Mouse (Mus musculus): Measurements from ENCODE around the gene Fhl5. TPM values are rescaled to one million over a fixed set of nuclear protein-coding genes. Genes with fewer than 3 reads are reported as not detected.
"Not testable (repeated sequence)": the region's sequence is repeated elsewhere in the genome, so short reads cannot be mapped to it uniquely, and the experiment has no call there.

The Fhl5 gene
- not detected in 2 replicates for polyA plus RNA-seq (2016; fragmentation: Nextera tagmentation; extraction: Ambion mirVana)

DNA sequence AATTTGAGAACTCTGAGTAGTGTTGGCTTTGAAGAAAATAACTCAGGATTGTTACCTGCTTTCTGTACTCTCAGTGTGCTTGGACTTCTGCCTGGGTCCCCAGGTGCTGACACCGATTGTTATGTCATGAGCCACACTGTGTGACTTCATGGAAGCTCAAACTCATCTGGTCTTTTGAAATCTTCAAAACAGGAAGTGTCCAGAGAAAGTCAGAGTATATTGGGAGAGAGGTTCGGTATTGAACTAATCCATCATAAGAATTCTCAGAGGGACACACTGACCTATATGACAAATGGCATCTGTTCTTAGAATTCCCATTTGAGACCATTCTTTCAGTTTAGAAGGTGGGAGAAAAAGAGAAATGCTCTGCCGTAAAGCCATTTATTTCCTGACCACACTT is at the start of gene Fhl5:
Gene Fhl5, minus strand, starts transcription at position 101 of the 400 bp plus-strand sequence.
- Histone ChIP-seq H3K4me1 (no peaks in the 10 kb centered on the region), H3K27ac (no peak within 1 kb of the TSS), H3K27me3 (replicated peaks) (no peaks in the 10 kb centered on the region), H3K9me3 (no peaks in the 10 kb centered on the region), H3K36me3 (no peaks in the 10 kb centered on the region), H3K4me3 (no peak within 1 kb of the TSS), H3K4me2 (replicated peaks) (no peak within 1 kb of the TSS), H3K9ac (no peak within 1 kb of the TSS)
- WGBS = 91% methylated on average over 3 of the region's 3 CpGs
- ATAC-seq (ENCODE audit: low FRiP score, low read depth) = no peak

DNA sequence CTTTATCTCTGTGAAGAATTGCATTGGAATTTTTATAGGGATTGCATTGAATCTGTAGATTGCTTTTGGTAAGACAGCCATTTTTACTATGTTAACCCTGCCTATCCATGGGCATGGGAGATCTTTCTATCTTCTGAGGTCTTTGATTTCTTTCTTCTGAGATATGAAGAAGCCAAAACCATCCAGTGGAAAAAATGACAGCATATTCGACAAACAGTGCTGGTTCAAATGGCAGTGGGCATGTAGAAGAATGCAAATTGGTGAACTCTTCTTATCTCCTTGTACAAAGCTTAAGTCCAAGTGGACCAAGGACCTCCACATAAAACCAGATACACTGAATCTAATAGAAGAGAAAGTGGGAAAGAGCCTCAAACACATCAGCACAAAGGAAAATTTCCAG is 42.3 kb upstream of the Fhl5 start:
- 91% methylated on average over 1 of the region's 1 CpGs for WGBS
- not testable (repeated sequence) for H3K36me3 ChIP-seq; H3K27me3 ChIP-seq (replicated peaks); H3K27ac ChIP-seq; ATAC-seq (ENCODE audit: low FRiP score, low read depth); H3K9me3 ChIP-seq; H3K4me2 ChIP-seq (replicated peaks); H3K9ac ChIP-seq; H3K4me1 ChIP-seq; H3K4me3 ChIP-seq

DNA sequence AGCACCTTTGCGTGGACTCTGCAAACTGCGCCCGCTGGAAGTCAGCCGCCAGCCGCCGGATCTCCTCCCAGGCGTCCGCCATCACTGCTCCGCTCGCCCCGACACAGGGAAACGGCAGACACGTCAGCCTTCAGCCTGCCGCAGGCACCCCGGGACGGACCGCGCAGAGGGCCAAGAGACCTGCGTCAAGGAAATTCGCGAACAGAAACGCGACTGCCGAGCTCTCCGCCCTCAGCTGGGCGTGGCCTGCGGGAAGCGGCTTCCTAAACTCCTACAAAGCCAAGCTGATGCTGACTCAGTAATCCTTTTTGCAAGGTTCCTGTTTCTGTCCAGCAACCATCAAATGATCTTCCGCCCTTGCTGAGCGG is 39.0 kb upstream of the Fhl5 start, which contains the start of gene Ufl1:
Gene Ufl1, minus strand, starts transcription at position 151 of the 368 bp plus-strand sequence.
- WGBS = under 1% methylated on average over 30 of the region's 30 CpGs
- ATAC-seq (ENCODE audit: low FRiP score, low read depth) = peak; percentile 98
- H3K4me3 ChIP-seq = peak within 1 kb of the TSS; percentile 81
- H3K4me2 ChIP-seq (replicated peaks) = peak within 1 kb of the TSS; percentile 64
- peak within 1 kb of the TSS; percentile 90 for H3K27ac ChIP-seq
- H3K9me3 ChIP-seq = no peaks in the 10 kb centered on the region
- peak within 1 kb of the TSS; percentile 92 for H3K9ac ChIP-seq
- no peaks in the 10 kb centered on the region for H3K27me3 ChIP-seq (replicated peaks)
- peaks cover 14% of the 10 kb centered on the region for H3K36me3 ChIP-seq
- peaks cover 7% of the 10 kb centered on the region; the same call in 1 of the 2 replicates for H3K4me1 ChIP-seq

DNA sequence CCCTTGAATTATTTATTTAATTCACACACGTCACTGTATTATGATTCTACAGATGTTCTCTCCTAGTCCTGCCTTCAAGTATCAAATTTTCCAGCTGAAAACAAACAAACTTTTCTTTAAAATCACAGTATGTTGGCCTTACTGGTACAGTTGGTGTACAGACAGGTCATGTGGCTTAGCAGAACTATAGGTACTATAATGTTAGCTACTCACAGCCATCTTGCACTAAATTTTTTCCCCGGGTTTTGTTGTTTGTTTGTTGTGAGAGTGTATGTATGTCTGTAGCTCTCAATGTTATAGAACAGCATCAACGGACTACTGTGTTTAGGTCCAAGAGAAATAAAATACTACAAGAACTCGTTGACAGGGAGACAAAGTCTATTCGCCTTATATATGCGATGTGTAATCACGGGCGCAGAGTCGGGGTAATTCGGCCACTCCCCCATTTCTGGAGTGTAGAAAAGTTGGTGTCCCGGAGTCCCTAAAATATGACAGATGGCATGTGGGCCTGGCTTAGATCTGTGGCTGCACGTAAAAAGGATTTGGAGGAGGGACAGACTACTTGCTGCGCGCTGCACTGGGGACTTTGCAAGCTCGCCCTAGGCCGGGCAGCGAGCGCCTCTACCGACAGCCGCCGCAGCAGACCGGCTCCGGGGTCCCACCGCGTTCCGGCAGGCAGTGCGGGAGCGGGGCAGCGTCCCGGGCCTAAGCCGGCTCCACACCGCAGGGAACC is 38.4 kb upstream of the Fhl5 start:
- WGBS = 2% methylated on average over 32 of the region's 32 CpGs

DNA sequence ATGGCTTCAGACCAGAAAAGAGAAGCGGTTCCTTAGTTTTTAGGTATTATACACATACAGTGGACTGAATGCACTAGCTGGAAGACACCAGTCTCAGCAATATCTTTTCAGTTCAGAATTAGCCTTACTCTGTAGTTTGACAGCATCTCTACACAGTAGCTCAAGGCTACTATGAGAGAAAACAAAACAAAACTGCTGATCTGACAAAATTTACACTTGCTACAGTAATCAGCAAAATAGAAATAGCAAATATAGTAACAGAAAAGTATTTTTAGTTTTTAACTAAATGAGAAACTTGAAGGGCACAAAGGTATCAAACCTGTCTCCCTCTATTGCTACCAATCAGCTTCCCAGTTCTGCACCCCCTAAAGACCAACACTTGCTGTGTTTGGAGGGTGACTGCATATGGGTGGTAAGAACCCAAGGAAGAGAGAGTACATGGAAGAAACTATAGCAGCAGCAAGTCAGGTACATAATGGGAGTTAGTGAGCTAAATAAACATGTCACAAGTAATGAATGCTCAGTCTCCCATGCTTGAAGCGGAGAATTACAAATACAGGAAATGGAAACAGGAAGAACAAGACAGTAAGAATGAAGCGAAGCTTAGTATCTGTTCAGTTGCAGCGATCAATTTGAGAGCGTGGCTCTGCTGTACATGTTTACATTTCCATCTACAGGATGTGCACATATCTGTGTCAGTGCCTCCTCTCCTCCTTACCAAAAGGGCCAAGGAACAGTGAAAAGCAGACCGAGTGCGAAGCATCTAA is 30.4 kb upstream of the Fhl5 start:
- Histone ChIP-seq H3K27me3 (replicated peaks) (no peaks in the 10 kb centered on the region), H3K9me3 (no peaks in the 10 kb centered on the region), H3K4me3 (no peak overlapping the region), H3K36me3 (peaks cover 73% of the 10 kb centered on the region), H3K4me2 (replicated peaks) (no peak overlapping the region), H3K27ac (no peak overlapping the region), H3K4me1 (no peaks in the 10 kb centered on the region), H3K9ac (no peak overlapping the region)
- ATAC-seq (ENCODE audit: low FRiP score, low read depth) = no peak
- 94% methylated on average over 7 of the region's 7 CpGs for WGBS

More for the DNA sequence above, 38.4 kb upstream of the Fhl5 start:
- no peaks in the 10 kb centered on the region for H3K9me3 ChIP-seq
- H3K4me2 ChIP-seq (replicated peaks) = peak overlapping the region; percentile 64
- peak overlapping the region; percentile 81 for H3K4me3 ChIP-seq
- H3K4me1 ChIP-seq = peaks cover 7% of the 10 kb centered on the region; the same call in 1 of the 2 replicates
- ATAC-seq (ENCODE audit: low FRiP score, low read depth) = peak; percentile 93
- H3K27ac ChIP-seq = peak overlapping the region; percentile 90
- H3K36me3 ChIP-seq = peaks cover 15% of the 10 kb centered on the region
- H3K9ac ChIP-seq = peak overlapping the region; percentile 92
- H3K27me3 ChIP-seq (replicated peaks) = no peaks in the 10 kb centered on the region

DNA sequence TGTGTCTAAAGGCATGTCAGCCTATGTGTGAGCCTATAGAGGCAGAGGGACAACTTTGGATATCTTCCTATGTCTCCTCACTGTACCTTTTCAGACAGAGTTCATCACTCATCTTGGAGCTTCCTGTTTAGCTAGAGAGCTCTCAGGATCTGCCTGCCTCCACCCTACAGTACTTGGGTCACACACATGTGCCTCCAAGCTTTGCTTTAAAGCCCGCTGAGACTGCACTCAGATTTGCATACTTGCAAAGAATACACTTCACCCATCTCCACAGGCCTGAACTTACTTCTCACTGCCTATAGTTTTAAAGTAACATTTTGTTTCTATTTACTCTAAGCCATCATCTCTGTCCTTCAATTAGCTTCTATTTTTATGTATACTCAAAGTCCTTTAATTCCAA is 29.2 kb upstream of the Fhl5 start:
- Histone ChIP-seq H3K4me1 (no peaks in the 10 kb centered on the region), H3K27ac (no peak overlapping the region), H3K9ac (no peak overlapping the region), H3K4me3 (no peak overlapping the region), H3K4me2 (replicated peaks) (no peak overlapping the region), H3K27me3 (replicated peaks) (no peaks in the 10 kb centered on the region), H3K9me3 (no peaks in the 10 kb centered on the region), H3K36me3 (peaks cover 73% of the 10 kb centered on the region)
- ATAC-seq (ENCODE audit: low FRiP score, low read depth) = no peak
- 90% methylated on average over 1 of the region's 1 CpGs for WGBS

DNA sequence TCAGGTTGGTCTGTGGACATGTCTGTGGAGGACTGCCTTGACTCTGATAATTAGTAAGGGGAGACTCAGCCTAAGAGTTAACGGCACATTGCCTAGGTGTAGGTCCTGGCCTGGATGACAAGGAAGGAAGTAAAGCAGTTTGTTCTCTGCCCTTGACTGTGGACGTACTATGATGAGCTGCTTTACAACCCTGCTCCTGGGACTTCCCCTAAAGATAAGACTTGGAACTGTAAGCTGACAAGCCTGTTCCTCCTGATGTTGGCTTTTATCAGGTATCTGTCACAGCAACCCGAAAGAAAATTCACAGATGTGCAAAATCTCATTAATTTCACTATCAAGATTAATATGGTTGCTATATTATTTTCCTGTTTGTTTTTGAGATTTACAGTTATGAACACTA is 24.5 kb upstream of the Fhl5 start:
- H3K27me3 ChIP-seq (replicated peaks) = no peaks in the 10 kb centered on the region
- H3K9ac ChIP-seq = no peak overlapping the region
- H3K27ac ChIP-seq = no peak overlapping the region
- no peak overlapping the region for H3K4me2 ChIP-seq (replicated peaks)
- H3K4me3 ChIP-seq = no peak overlapping the region
- no peaks in the 10 kb centered on the region for H3K4me1 ChIP-seq
- peaks cover 60% of the 10 kb centered on the region for H3K36me3 ChIP-seq
- H3K9me3 ChIP-seq = no peaks in the 10 kb centered on the region
- 92% methylated on average over 3 of the region's 3 CpGs for WGBS
- ATAC-seq (ENCODE audit: low FRiP score, low read depth) = no peak

DNA sequence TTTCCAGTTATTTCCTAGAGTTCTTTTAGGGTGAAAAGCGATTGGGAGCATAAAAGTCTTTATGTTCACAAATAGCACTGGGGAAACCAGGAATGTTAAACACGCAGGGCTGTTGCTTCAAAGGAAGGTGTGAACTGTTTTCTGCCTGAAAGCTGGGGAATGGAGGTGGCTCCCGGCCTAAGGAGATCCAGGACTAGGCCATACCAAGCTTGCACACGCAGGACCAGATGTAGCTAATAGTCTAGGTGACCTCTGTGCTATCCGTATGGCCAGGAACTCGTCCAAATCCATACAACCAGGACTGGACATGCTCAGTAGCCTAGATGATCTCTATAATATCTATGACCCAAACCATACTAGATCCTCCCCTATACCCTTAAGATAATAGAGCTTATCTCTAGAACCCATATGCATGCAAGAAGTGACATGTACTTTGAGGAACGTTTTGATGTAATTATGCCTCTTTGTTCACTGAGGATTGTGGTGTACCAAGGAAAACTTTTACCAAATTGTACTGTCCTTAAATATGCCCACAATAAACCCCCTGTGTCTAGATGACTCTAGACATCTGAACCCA is 15.2 kb upstream of the Fhl5 start:
- Histone ChIP-seq H3K27ac (no peak overlapping the region), H3K9me3 (no peaks in the 10 kb centered on the region), H3K4me3 (no peak overlapping the region), H3K4me1 (no peaks in the 10 kb centered on the region), H3K36me3 (peaks cover 36% of the 10 kb centered on the region), H3K27me3 (replicated peaks) (no peaks in the 10 kb centered on the region), H3K9ac (no peak overlapping the region), H3K4me2 (replicated peaks) (no peak overlapping the region)
- WGBS = 93% methylated on average over 7 of the region's 7 CpGs
- ATAC-seq (ENCODE audit: low FRiP score, low read depth) = no peak

DNA sequence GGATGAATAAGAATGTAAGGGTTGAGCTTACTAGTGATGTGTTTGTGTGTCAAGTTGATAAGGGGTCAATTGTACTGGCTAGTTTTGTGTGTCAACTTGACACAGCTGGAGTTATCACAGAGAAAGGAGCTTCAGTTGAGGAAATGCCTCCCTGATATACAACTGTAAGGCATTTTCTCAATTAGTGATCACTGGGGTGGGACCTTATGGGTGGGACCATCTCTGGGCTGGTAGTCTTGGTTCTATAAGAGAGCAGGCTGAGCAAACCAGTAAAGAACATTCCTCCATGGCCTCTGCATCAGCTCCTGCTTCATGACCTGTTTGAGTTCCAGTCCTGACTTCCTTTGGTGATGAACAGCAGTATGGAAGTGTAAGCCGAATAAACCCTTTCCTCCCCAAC is 7.0 kb downstream of the Fhl5 start:
- H3K27me3 ChIP-seq (replicated peaks); H3K9me3 ChIP-seq; H3K9ac ChIP-seq; ATAC-seq (ENCODE audit: low FRiP score, low read depth); H3K4me3 ChIP-seq; H3K36me3 ChIP-seq; H3K4me2 ChIP-seq (replicated peaks); H3K4me1 ChIP-seq; H3K27ac ChIP-seq: not testable (repeated sequence)
- WGBS = 96% methylated on average over 1 of the region's 1 CpGs

DNA sequence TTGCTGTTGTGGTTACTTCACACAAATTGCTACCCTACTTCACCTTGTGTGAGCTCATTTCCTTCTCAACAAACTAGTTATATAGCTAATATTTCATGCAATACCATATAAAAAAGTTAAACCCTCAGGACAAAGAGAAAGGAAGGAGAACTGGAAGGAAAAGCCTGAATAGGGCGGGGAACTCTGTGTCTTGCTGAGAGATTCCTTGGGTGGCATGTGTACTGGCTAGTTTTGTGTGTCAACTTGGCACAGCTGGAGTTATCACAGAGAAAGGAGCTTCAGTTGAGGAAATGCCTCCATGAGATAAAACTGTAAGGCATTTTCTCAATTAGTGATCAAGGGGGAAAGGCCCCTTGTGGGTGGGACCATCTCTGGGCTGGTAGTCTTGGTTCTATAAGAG is 8.9 kb downstream of the Fhl5 start:
- not testable (repeated sequence) for H3K4me3 ChIP-seq; H3K9me3 ChIP-seq; H3K4me1 ChIP-seq; H3K4me2 ChIP-seq (replicated peaks); H3K9ac ChIP-seq; H3K27ac ChIP-seq; H3K36me3 ChIP-seq; H3K27me3 ChIP-seq (replicated peaks); ATAC-seq (ENCODE audit: low FRiP score, low read depth)
- 97% methylated on average over 1 of the region's 1 CpGs for WGBS

DNA sequence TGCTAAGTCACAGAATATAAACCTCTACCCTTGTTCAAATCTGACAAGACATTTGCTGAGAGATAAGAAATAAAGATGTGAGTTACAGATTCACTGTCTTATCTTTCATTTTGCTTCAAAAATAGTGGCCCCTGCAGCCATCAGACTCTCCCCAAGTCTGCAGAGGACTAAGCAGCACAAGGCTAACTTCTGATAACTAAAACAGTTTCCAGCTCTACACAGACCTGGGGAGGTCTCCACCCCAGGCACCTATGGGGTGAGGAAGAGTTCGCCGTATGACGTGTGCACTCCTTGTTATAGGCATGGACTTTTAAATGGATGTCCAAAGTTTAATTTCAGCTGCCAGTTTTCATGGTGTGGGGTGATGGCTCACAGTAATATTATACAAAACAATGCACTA is 10.1 kb downstream of the Fhl5 start:
- Histone ChIP-seq H3K4me3 (no peak overlapping the region), H3K36me3 (no peaks in the 10 kb centered on the region), H3K27me3 (replicated peaks) (no peaks in the 10 kb centered on the region)

DNA sequence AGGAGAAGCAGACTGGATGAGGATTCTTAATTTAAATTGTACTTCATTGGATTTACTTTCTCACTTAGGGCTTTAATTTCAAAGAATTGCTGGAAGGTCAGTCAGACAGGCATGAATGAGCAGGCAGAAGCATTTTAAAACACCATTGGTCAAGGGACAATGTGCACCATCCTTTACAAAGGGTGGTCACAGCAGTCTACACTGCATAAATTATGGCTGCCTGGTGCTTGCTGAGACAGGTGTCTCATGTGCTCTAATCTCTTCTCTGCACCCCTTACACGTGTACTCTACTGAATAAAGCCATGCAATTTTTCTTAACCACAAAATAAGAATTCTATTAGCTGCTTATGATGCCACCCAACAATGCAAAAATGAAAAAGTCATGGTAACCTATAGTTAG is 15.1 kb downstream of the Fhl5 start:
- Histone ChIP-seq H3K9me3 (no peaks in the 10 kb centered on the region), H3K36me3 (no peaks in the 10 kb centered on the region), H3K27ac (no peak overlapping the region), H3K4me1 (no peaks in the 10 kb centered on the region), H3K4me2 (replicated peaks) (no peak overlapping the region), H3K9ac (no peak overlapping the region), H3K4me3 (no peak overlapping the region), H3K27me3 (replicated peaks) (no peaks in the 10 kb centered on the region)
- 12% methylated on average over 1 of the region's 1 CpGs for WGBS
- ATAC-seq (ENCODE audit: low FRiP score, low read depth) = peak; percentile 56; the same call in 1 of the 2 replicates

More for the DNA sequence above, 10.1 kb downstream of the Fhl5 start:
- H3K4me1 ChIP-seq = no peaks in the 10 kb centered on the region
- H3K4me2 ChIP-seq (replicated peaks) = no peak overlapping the region
- no peaks in the 10 kb centered on the region for H3K9me3 ChIP-seq
- no peak overlapping the region for H3K9ac ChIP-seq
- ATAC-seq (ENCODE audit: low FRiP score, low read depth) = no peak
- no peak overlapping the region for H3K27ac ChIP-seq
- 90% methylated on average over 3 of the region's 3 CpGs for WGBS
